Mouse (Mus musculus): ENCODE data around the gene Zdhhc22.

- TF ChIP-seq EP300 (IDR thresholded peaks at IDR 0.05; ENCODE audit: insufficient read depth, low read depth, low read length) (no peak), POLR2A (IDR thresholded peaks at IDR 0.05; ENCODE audit: insufficient read depth, low read depth, low read length) (no peak), CTCF (IDR thresholded peaks at IDR 0.05) (no peak)
These were observed 2.0 kb downstream of the Zdhhc22 start for GRCm38 (mm10) chr12:86988227-86988626.
